Mouse (Mus musculus) midbrain, embryonic 16.5 days (tissue): ENCODE results near the gene Camta1. TPM values are rescaled to one million over a fixed set of nuclear protein-coding genes. Genes with fewer than 3 reads are reported as not detected.
A peak's percentile ranks its signal among the peaks of the same experiment; 100 is the strongest.
"Not testable (repeated sequence)": the region's sequence is repeated elsewhere in the genome, so short reads cannot be mapped to it uniquely, and the experiment has no call there.

Source experiments
- ATAC-seq: fragments of 200-750 bp; cut with Nextera tagmentation; 2 replicates; pipeline ENCODE4 v1.8.0; 2017; ENCODE audit warnings: moderate TSS enrichment
- H3K27ac ChIP-seq: fragments of 300-500 bp; sonication (generic); 2 replicates; pipeline ENCODE4 v1.5.1; 2014; ENCODE audit warnings: mild to moderate bottlenecking, low read length, mixed read lengths
- H3K27me3 ChIP-seq: fragments of 300-500 bp; sonication (generic); 2 replicates; pipeline ENCODE4 v1.6.1; 2014; ENCODE audit warnings: low read depth, low read length, mixed read lengths; ENCODE audit not compliant: control insufficient read depth, insufficient read depth
- H3K36me3 ChIP-seq: fragments of 300-500 bp; sonication (generic); 2 replicates; pipeline ENCODE4 v1.6.1; 2014; ENCODE audit warnings: mild to moderate bottlenecking, low read length, moderate library complexity, mixed read lengths; ENCODE audit not compliant: control insufficient read depth, insufficient read depth
- H3K4me1 ChIP-seq: fragments of 300-500 bp; sonication (generic); 2 replicates; pipeline ENCODE4 v1.6.1; 2014; ENCODE audit warnings: mild to moderate bottlenecking, low read length, mixed read lengths; ENCODE audit not compliant: control insufficient read depth, insufficient read depth
- H3K4me2 ChIP-seq: fragments of 300-500 bp; sonication (generic); 2 replicates; pipeline ENCODE4 v1.6.1; 2014; ENCODE audit warnings: mild to moderate bottlenecking, low read length, mixed read lengths
- H3K4me3 ChIP-seq: fragments of 300-500 bp; sonication (generic); 2 replicates; pipeline ENCODE4 v1.5.1; 2014; ENCODE audit warnings: low read depth, mild to moderate bottlenecking, low read length, moderate library complexity, mixed read lengths
- H3K9ac ChIP-seq: fragments of 300-500 bp; sonication (generic); 2 replicates; pipeline ENCODE4 v1.6.1; 2014; ENCODE audit warnings: low read depth, low read length, mixed read lengths
- H3K9me3 ChIP-seq: fragments of 300-500 bp; sonication (generic); replicated peaks from 2 replicates; pipeline ENCODE4 v1.6.1; 2014; ENCODE audit warnings: mild to moderate bottlenecking, low read length, mixed read lengths; ENCODE audit not compliant: control insufficient read depth, poor library complexity, severe bottlenecking
- WGBS: fragments of 180-500 bp; shearing (Covaris S2); extraction: QIAGEN DNeasy Blood & Tissue Kit; methylation state at CpG from one replicate; pipeline ENCODE4 v1.1.7; 2014; 5-methylcytosine and 5-hydroxymethylcytosine counted together
- polyA plus RNA-seq: library from polyadenylated mRNA; unstranded; fragments of >200 nt; fragmentation: Nextera tagmentation; extraction: Ambion mirVana; gene quantifications from 2 replicates; pipeline ENCODE4 v1.2.1, GENCODE M21; 2015

The Camta1 gene
- polyA plus RNA-seq, 1 experiment from 2014 or later, result 159 TPM

DNA sequence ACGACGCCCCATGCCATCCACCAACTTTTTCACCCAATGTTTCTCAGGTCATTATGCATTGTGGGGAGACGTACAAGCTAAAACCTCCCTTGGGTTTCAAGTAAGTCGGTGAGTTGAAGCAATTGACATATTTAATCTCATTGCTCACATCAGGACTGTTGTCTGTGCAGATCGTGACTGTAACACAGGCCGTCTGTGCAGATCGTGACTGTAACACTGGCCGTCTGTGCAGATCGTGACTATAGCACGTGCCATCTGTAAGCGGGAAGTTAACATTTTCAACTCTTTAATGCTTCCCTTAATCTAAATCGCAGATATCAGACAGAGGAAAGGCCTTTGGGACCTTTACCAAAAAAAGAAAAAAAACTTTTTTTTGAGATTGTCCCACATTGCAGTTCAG is 947.9 kb downstream of the Camta1 start:
- H3K27ac ChIP-seq, result peak overlapping the region; percentile 87
- no peak for ATAC-seq
- peak overlapping the region; percentile 65 for H3K4me3 ChIP-seq
- peak overlapping the region; percentile 87 for H3K9ac ChIP-seq
- no peaks in the 10 kb centered on the region for H3K9me3 ChIP-seq
- WGBS, result 11% methylated on average over 12 of the region's 12 CpGs
- peak overlapping the region; percentile 86 for H3K4me2 ChIP-seq
- H3K36me3 ChIP-seq, result no peaks in the 10 kb centered on the region
- peaks cover 22% of the 10 kb centered on the region for H3K4me1 ChIP-seq
- H3K27me3 ChIP-seq, result no peaks in the 10 kb centered on the region

DNA sequence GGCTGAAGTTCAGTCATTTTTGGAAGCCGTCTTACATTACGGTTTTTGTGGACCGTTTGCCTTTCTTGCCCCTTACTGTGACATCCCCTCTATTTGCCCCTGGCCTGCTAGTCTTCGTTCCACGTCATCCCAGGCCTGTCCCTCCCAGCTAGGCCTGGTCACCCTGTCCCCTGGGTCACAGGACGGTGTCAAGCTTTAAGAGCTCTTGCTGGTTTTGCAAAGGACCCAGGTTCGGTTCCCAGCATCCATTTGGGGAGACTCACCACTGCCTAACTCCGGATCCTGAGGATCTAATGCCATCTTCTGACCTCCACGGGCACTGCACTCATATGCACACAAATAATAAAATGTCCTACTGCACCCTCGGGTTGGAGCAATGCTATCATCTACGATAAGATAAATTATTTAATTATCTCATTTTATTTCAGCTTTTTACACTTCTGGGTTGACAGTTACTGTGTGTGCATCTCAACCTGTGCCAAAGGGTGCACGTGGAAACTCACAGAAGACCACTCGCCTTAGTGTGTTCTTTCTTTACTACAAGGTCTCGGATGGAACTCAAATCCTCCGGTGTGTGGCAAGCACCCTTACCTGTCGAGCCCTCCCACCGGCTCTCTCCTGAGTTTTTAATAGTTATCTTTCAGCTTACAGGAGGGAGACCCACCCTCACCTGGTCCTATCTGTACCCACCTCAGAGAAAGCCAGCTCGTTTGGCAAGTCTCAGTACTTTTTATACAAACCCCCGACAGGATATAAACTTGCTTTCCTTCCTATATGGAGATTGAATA is 951.3 kb downstream of the Camta1 start:
- Histone ChIP-seq H3K9me3 (no peaks in the 10 kb centered on the region), H3K27ac (peak overlapping the region; percentile 75), H3K27me3 (no peaks in the 10 kb centered on the region), H3K4me2 (peak overlapping the region; percentile 51), H3K4me3 (peak overlapping the region; percentile 80), H3K4me1 (peaks cover 25% of the 10 kb centered on the region), H3K36me3 (peaks cover 3% of the 10 kb centered on the region), H3K9ac (peak overlapping the region; percentile 32; the same call in 1 of the 2 replicates)
- peak; percentile 13; the same call in 1 of the 2 replicates for ATAC-seq
- WGBS, result 86% methylated on average over 19 of the region's 19 CpGs

DNA sequence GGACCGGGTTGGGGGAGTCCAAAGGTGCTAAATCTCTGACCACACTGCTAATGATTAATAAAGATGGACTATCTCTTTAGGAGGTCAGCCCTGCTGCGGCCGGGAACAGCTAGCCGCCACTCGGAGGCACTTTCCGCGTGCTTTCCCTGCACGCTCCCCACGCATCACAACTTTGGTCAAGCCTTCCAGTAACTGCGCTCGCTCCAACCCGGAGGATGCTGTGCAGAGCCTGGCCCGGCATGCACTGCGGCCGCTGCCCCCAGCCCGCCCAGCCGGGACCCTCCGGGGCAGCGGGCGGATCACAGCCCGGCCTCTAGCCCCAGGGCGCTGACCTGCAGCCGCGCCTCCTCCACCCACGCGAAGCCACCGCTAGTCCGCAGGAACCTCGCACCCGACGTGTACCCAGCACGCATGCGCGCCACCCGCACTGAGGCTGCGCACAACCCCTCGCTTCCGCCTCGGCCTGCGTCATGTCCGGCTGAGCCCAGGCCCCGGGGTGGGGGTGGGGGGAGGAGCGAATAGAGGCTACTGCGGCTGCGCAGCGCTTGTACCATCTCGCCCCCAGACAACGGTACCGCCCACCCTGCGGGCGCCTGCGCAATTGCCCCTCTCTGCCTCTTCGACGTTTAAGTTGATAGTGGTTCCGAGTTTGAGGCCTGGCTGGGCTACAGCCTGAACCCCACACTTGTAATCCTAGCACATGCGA is 952.1 kb downstream of the Camta1 start:
- whole genome bisulfite sequencing, result under 1% methylated on average over 53 of the region's 56 CpGs

DNA sequence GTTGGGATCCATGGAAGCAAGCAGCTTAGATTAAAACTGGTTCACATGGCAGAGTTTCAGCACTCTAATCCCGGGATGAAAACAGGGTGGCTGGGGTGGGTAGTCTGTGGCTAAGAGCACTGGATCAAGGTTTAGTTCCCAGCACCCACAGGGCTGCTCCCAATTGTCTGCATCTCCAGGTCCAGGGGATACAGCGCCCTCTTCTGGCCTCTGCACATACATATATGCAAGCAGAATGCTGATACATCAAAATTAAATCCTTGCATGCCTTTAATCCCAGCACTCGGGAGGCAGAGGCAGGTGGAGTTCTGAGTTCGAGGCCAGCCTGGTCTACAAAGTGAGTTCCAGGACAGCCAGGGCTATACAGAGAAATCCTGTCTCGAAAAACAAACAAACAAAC is 953.2 kb downstream of the Camta1 start:
- Histone ChIP-seq H3K4me2 (peak overlapping the region; percentile 78; the same call in 1 of the 2 replicates), H3K4me1 (peaks cover 16% of the 10 kb centered on the region), H3K36me3 (peaks cover 12% of the 10 kb centered on the region)
- 80% methylated on average over 5 of the region's 5 CpGs for WGBS
- H3K27ac ChIP-seq, H3K9me3 ChIP-seq, ATAC-seq, H3K9ac ChIP-seq, H3K4me3 ChIP-seq, H3K27me3 ChIP-seq: not testable (repeated sequence)

More for the DNA sequence above, 952.1 kb downstream of the Camta1 start:
- peak overlapping the region; percentile 67 for H3K9ac ChIP-seq
- no peaks in the 10 kb centered on the region for H3K9me3 ChIP-seq
- H3K4me3 ChIP-seq, result peak overlapping the region; percentile 80
- H3K4me2 ChIP-seq, result peak overlapping the region; percentile 78
- H3K27me3 ChIP-seq, result no peaks in the 10 kb centered on the region
- H3K36me3 ChIP-seq, result peaks cover 8% of the 10 kb centered on the region
- peaks cover 19% of the 10 kb centered on the region for H3K4me1 ChIP-seq
- peak; percentile 86 for ATAC-seq
- H3K27ac ChIP-seq, result peak overlapping the region; percentile 76

DNA sequence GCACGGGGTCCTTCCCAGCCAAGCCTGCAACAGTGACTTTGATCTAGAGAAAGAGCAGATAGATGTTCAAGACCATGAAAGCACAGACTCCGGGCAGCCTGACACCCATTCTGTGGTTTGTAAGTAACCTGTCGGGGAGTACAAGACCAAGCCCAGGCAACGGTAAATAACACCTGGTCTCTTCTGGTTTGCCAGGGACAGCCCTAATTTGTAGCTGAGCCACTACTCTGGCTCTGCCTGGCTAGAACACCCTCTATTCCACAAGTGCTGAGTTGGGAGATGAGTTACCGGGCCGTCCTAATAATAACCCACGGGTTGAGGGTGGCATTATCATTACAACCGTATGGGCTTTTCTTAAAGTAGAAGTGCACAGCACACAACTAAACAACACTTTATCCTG is 954.6 kb downstream of the Camta1 start:
- Histone ChIP-seq H3K9ac (no peak overlapping the region), H3K36me3 (peaks cover 22% of the 10 kb centered on the region), H3K4me3 (no peak overlapping the region), H3K27me3 (no peaks in the 10 kb centered on the region), H3K4me1 (peaks cover 10% of the 10 kb centered on the region), H3K9me3 (no peaks in the 10 kb centered on the region), H3K4me2 (no peak overlapping the region), H3K27ac (no peak overlapping the region)
- ATAC-seq, result no peak
- 93% methylated on average over 8 of the region's 8 CpGs for WGBS

DNA sequence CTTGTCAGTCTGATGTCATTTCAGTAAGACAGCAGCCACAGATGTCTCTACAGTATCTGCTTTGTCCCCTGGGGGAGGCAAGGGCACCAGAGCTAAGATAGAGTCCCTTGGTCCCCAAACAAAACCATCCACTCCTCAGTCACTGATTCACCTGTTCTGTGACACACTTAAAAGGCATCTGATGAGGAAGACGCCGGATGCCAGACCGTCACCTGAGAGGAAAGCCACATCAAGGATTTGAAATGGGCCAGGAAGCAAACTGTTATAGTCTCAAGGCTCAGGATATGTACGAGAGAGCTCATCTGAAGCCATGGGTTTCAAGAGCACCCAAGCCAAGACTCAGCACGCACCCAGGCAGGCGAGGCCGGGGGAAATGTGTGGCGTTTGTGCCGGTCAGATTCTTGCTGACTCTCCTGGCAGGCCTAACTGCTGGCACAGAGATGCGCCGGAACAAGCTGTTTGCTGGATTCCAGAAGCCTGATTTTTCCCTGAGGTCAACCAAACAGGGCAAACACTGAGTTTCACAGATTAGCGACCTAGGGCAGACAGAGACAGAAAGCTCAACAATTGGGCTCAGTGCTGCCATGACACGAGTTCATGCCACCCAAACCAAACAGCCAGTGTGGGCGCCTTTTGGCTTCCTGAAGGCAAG is 958.5 kb downstream of the Camta1 start:
- no peaks in the 10 kb centered on the region for H3K9me3 ChIP-seq
- H3K4me3 ChIP-seq, result no peak overlapping the region
- peaks cover 2% of the 10 kb centered on the region; the same call in 1 of the 2 replicates for H3K4me1 ChIP-seq
- 95% methylated on average over 14 of the region's 14 CpGs for whole genome bisulfite sequencing
- H3K27me3 ChIP-seq, result no peaks in the 10 kb centered on the region
- no peak overlapping the region for H3K27ac ChIP-seq
- ATAC-seq, result no peak
- H3K9ac ChIP-seq, result no peak overlapping the region
- H3K4me2 ChIP-seq, result no peak overlapping the region
- peaks cover 36% of the 10 kb centered on the region for H3K36me3 ChIP-seq

DNA sequence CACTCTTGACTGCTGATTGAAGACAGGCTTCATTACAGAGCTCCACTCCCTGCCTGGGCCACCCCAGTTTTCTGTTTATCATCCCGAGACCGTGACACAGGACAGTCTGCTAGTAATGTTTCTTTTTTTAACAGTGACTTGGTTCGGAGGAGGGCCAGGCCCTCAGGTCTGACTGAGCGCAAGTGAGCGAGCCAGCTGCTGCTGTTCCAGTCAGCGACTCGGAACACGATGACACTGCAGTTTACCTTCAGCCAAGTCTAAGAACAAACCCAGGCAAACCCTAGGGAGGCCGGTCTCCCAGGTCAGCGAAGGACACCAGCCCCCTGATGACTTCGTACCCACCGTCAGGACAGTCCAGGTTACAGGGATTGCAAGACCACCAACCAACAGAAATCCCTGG is 959.6 kb downstream of the Camta1 start:
- H3K4me3 ChIP-seq, result no peak overlapping the region
- H3K9ac ChIP-seq, result no peak overlapping the region
- no peak overlapping the region for H3K27ac ChIP-seq
- H3K4me1 ChIP-seq, result no peaks in the 10 kb centered on the region; the same call in 1 of the 2 replicates
- ATAC-seq, result no peak
- no peaks in the 10 kb centered on the region for H3K27me3 ChIP-seq
- no peaks in the 10 kb centered on the region for H3K9me3 ChIP-seq
- 93% methylated on average over 12 of the region's 12 CpGs for WGBS
- H3K4me2 ChIP-seq, result no peak overlapping the region
- peaks cover 46% of the 10 kb centered on the region for H3K36me3 ChIP-seq

DNA sequence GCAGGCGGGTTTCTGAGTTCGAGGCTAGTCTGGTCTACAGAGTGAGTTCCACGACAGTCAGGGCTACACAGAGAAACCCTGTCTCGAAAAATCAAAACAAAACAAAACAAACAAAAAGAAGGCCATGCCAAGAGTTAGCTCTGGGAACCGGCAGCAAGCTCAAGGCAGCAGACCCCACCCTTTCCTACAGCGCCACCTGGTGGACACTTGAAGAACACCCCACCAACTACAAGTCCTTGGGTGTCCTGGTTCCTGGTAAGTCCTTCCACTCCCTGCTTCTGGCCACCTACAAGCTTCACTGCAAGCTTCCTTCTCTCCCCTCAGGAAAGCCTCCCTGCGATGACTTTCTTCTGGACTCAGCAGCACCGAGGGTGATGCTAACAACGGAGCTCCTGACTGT is 960.0 kb downstream of the Camta1 start:
- WGBS, result 57% methylated on average over 9 of the region's 9 CpGs
- peaks cover 50% of the 10 kb centered on the region for H3K36me3 ChIP-seq
- H3K9ac ChIP-seq, result no peak overlapping the region
- no peaks in the 10 kb centered on the region for H3K9me3 ChIP-seq
- no peaks in the 10 kb centered on the region for H3K27me3 ChIP-seq
- ATAC-seq, result no peak
- no peak overlapping the region for H3K4me3 ChIP-seq
- H3K4me2 ChIP-seq, result no peak overlapping the region
- no peak overlapping the region for H3K27ac ChIP-seq
- H3K4me1 ChIP-seq, result no peaks in the 10 kb centered on the region; the same call in 1 of the 2 replicates
